Mouse (Mus musculus) spleen, adult 2 months (tissue): Measurements from ENCODE around the gene Prph2. TPM values are rescaled to one million over a fixed set of nuclear protein-coding genes. Genes with fewer than 3 reads are reported as not detected.

Experiments
- DNase-seq, 2 experiments: peaks; one replicate each; pipeline versions ENCODE4 v3.0.0 to v3.0.0-alpha.2; 2012 to 2021; ENCODE audit warnings: low spot score in 2 of 2, low read depth in 1 of 2
- H3K27ac ChIP-seq: fragments of 200-500 bp; 2 replicates; pipeline ENCODE4 v1.5.1; 2012; ENCODE audit warnings: low read length, inconsistent platforms; ENCODE audit not compliant: insufficient read depth
- H3K27me3 ChIP-seq: fragments of 200-500 bp; 2 replicates; pipeline ENCODE4 v1.6.1; 2012; ENCODE audit warnings: mild to moderate bottlenecking, moderate library complexity, low read length, inconsistent platforms; ENCODE audit not compliant: control insufficient read depth, insufficient read depth
- H3K36me3 ChIP-seq: fragments of 200-500 bp; 2 replicates; pipeline ENCODE4 v1.6.1; 2012; ENCODE audit warnings: mild to moderate bottlenecking, low read length, inconsistent platforms; ENCODE audit not compliant: control insufficient read depth, insufficient read depth
- H3K4me1 ChIP-seq: fragments of 200-500 bp; 2 replicates; pipeline ENCODE4 v1.6.1; 2011; ENCODE audit warnings: inconsistent platforms; ENCODE audit not compliant: control insufficient read depth, insufficient read depth, insufficient read length
- H3K4me3 ChIP-seq: fragments of 200-500 bp; 2 replicates; pipeline ENCODE4 v1.5.1; 2011; ENCODE audit warnings: mild to moderate bottlenecking, inconsistent platforms; ENCODE audit not compliant: insufficient read depth, insufficient read length; ENCODE audit errors: extremely low read depth
- CTCF ChIP-seq: fragments of 200-500 bp; IDR thresholded peaks from 2 replicates; pipeline ENCODE4 v1.5.1; 2011; ENCODE audit warnings: mild to moderate bottlenecking, inconsistent platforms; ENCODE audit not compliant: insufficient read depth, insufficient read length, insufficient replicate concordance; ENCODE audit errors: extremely low read depth
- POLR2A ChIP-seq: fragments of 200-500 bp; IDR thresholded peaks from 2 replicates; pipeline ENCODE4 v1.6.1; 2011; ENCODE audit warnings: low read depth, low read length, inconsistent platforms
- WGBS: fragments of 180-500 bp; shearing (Covaris S2); methylation state at CpG from one replicate; pipeline ENCODE4 v1.1.7; 2018; 5-methylcytosine and 5-hydroxymethylcytosine counted together
- polyA plus RNA-seq: library from polyadenylated mRNA; depleted of rRNA; stranded (reverse); fragments of >200 nt; gene quantifications from 2 replicates; pipeline ENCODE4 v1.2.3, GENCODE M21; 2012; rRNA removed

Prph2 gene
- not detected in 2 replicates for polyA plus RNA-seq

- H3K27ac ChIP-seq = no peak within 1 kb of the TSS
- no peak for TF ChIP-seq POLR2A
- TF ChIP-seq CTCF = no peak
- no peak for DNase-seq
- no peaks in the 10 kb centered on the region; the same call in 1 of the 2 replicates for H3K27me3 ChIP-seq
- no peaks in the 10 kb centered on the region for H3K36me3 ChIP-seq
- no peaks in the 10 kb centered on the region for H3K4me1 ChIP-seq
- 92% methylated on average over 10 of the region's 10 CpGs for WGBS
- no peak within 1 kb of the TSS for H3K4me3 ChIP-seq
Observed at GRCm38 (mm10) chr17:46910186-46910585, at the start of gene Prph2. TSS of gene Prph2 (plus strand) at chr17:46910459.

GRCm38 (mm10) chr17:46864566-46865195 lies 45.6 kb upstream of the Prph2 start:
- no peaks in the 10 kb centered on the region for H3K4me1 ChIP-seq
- H3K4me3 ChIP-seq = no peak overlapping the region
- TF ChIP-seq POLR2A (no peak), CTCF (no peak)
- H3K27ac ChIP-seq = no peak overlapping the region
- H3K36me3 ChIP-seq = no peaks in the 10 kb centered on the region
- WGBS = 87% methylated on average over 7 of the region's 7 CpGs
- DNase-seq = no peak
- no peaks in the 10 kb centered on the region for H3K27me3 ChIP-seq

GRCm38 (mm10) chr17:46866836-46867235 lies 43.4 kb upstream of the Prph2 start:
- Histone ChIP-seq H3K27ac (no peak overlapping the region), H3K4me1 (peaks cover 7% of the 10 kb centered on the region; the same call in 1 of the 2 replicates), H3K36me3 (no peaks in the 10 kb centered on the region), H3K4me3 (no peak overlapping the region), H3K27me3 (no peaks in the 10 kb centered on the region)
- no peak for DNase-seq
- TF ChIP-seq POLR2A (no peak), CTCF (no peak)
- 91% methylated on average over 12 of the region's 12 CpGs for WGBS

- no peak overlapping the region for H3K27ac ChIP-seq
- no peaks in the 10 kb centered on the region for H3K27me3 ChIP-seq
- H3K4me3 ChIP-seq = no peak overlapping the region
- H3K4me1 ChIP-seq = peaks cover 7% of the 10 kb centered on the region; the same call in 1 of the 2 replicates
- WGBS = 29% methylated on average over 5 of the region's 5 CpGs
- no peaks in the 10 kb centered on the region for H3K36me3 ChIP-seq
- DNase-seq = peak in 1 of 2 experiments; percentile 30
- TF ChIP-seq POLR2A (no peak), CTCF (no peak)
Observed at GRCm38 (mm10) chr17:46870204-46870798, 40.0 kb upstream of the Prph2 start.

GRCm38 (mm10) chr17:46870913-46871312 lies 39.3 kb upstream of the Prph2 start:
- Histone ChIP-seq H3K4me1 (peaks cover 7% of the 10 kb centered on the region; the same call in 1 of the 2 replicates), H3K27me3 (no peaks in the 10 kb centered on the region), H3K27ac (no peak overlapping the region), H3K36me3 (no peaks in the 10 kb centered on the region), H3K4me3 (no peak overlapping the region)
- 0% methylated on average over 1 of the region's 1 CpGs for WGBS
- DNase-seq = no peak
- TF ChIP-seq CTCF = no peak

- TF ChIP-seq POLR2A (no peak), CTCF (no peak)
- Histone ChIP-seq H3K4me3 (no peak overlapping the region), H3K36me3 (no peaks in the 10 kb centered on the region), H3K27ac (no peak overlapping the region), H3K4me1 (peaks cover 7% of the 10 kb centered on the region; the same call in 1 of the 2 replicates), H3K27me3 (no peaks in the 10 kb centered on the region)
- 92% methylated on average over 7 of the region's 7 CpGs for WGBS
- no peak for DNase-seq
Observed at GRCm38 (mm10) chr17:46872806-46873205, 37.5 kb upstream of the Prph2 start.

GRCm38 (mm10) chr17:46874133-46874532 lies 36.1 kb upstream of the Prph2 start:
- no peak overlapping the region for H3K4me3 ChIP-seq
- no peak overlapping the region for H3K27ac ChIP-seq
- 38% methylated on average over 10 of the region's 10 CpGs for WGBS
- no peaks in the 10 kb centered on the region for H3K36me3 ChIP-seq
- no peaks in the 10 kb centered on the region for H3K27me3 ChIP-seq
- no peak for DNase-seq
- TF ChIP-seq CTCF (no peak), POLR2A (no peak)
- H3K4me1 ChIP-seq = peaks cover 7% of the 10 kb centered on the region; the same call in 1 of the 2 replicates
